Mouse (Mus musculus) midbrain, embryonic 16.5 days (tissue): ENCODE measurements around the gene Olfr802. TPM values are rescaled to one million over a fixed set of nuclear protein-coding genes. Genes with fewer than 3 reads are reported as not detected.

ENCODE experiments used
- ATAC-seq: fragments of 200-750 bp; cut with Nextera tagmentation; 2 replicates; pipeline ENCODE4 v1.8.0; 2017; ENCODE audit warnings: moderate TSS enrichment
- H3K27ac ChIP-seq: fragments of 300-500 bp; sonication (generic); 2 replicates; pipeline ENCODE4 v1.5.1; 2014; ENCODE audit warnings: mild to moderate bottlenecking, low read length, mixed read lengths
- H3K27me3 ChIP-seq: fragments of 300-500 bp; sonication (generic); 2 replicates; pipeline ENCODE4 v1.6.1; 2014; ENCODE audit warnings: low read depth, low read length, mixed read lengths; ENCODE audit not compliant: control insufficient read depth, insufficient read depth
- H3K36me3 ChIP-seq: fragments of 300-500 bp; sonication (generic); 2 replicates; pipeline ENCODE4 v1.6.1; 2014; ENCODE audit warnings: mild to moderate bottlenecking, low read length, moderate library complexity, mixed read lengths; ENCODE audit not compliant: control insufficient read depth, insufficient read depth
- H3K4me1 ChIP-seq: fragments of 300-500 bp; sonication (generic); 2 replicates; pipeline ENCODE4 v1.6.1; 2014; ENCODE audit warnings: mild to moderate bottlenecking, low read length, mixed read lengths; ENCODE audit not compliant: control insufficient read depth, insufficient read depth
- H3K4me2 ChIP-seq: fragments of 300-500 bp; sonication (generic); 2 replicates; pipeline ENCODE4 v1.6.1; 2014; ENCODE audit warnings: mild to moderate bottlenecking, low read length, mixed read lengths
- H3K4me3 ChIP-seq: fragments of 300-500 bp; sonication (generic); 2 replicates; pipeline ENCODE4 v1.5.1; 2014; ENCODE audit warnings: low read depth, mild to moderate bottlenecking, low read length, moderate library complexity, mixed read lengths
- H3K9ac ChIP-seq: fragments of 300-500 bp; sonication (generic); 2 replicates; pipeline ENCODE4 v1.6.1; 2014; ENCODE audit warnings: low read depth, low read length, mixed read lengths
- H3K9me3 ChIP-seq: fragments of 300-500 bp; sonication (generic); replicated peaks from 2 replicates; pipeline ENCODE4 v1.6.1; 2014; ENCODE audit warnings: mild to moderate bottlenecking, low read length, mixed read lengths; ENCODE audit not compliant: control insufficient read depth, poor library complexity, severe bottlenecking
- WGBS: fragments of 180-500 bp; shearing (Covaris S2); extraction: QIAGEN DNeasy Blood & Tissue Kit; methylation state at CpG from one replicate; pipeline ENCODE4 v1.1.7; 2014; 5-methylcytosine and 5-hydroxymethylcytosine counted together
- polyA plus RNA-seq: library from polyadenylated mRNA; unstranded; fragments of >200 nt; fragmentation: Nextera tagmentation; extraction: Ambion mirVana; gene quantifications from 2 replicates; pipeline ENCODE4 v1.2.1, GENCODE M21; 2015

Gene Olfr802
- polyA plus RNA-seq: 0.05 TPM in 1 of 2 replicates, not detected in the other

DNA sequence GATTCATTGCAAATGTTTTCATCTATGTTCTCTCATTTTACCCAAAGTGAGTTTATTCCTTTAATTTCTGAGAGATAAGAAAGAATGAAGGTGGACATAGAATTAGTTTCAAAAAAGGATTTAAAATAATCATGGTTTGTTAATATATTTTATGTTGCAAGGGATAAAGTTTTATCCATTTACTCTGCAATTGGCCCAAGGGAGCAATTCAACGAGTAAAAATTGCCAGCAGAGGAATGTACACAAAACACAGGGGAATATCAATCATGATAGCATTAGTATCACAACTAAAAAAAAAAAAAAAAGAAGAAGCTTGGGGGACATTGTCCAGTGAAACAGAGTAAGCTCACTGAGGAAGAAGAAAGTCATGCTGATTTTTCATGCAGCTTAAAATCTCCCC lies at the start of gene Olfr802:
Olfr802 (minus strand) TSS at position 101 of the 400 bp plus-strand sequence.
- Histone ChIP-seq H3K27ac (no peak within 1 kb of the TSS), H3K9ac (no peak within 1 kb of the TSS), H3K4me1 (no peaks in the 10 kb centered on the region), H3K9me3 (no peaks in the 10 kb centered on the region), H3K4me2 (no peak within 1 kb of the TSS), H3K4me3 (no peak within 1 kb of the TSS), H3K36me3 (no peaks in the 10 kb centered on the region), H3K27me3 (no peaks in the 10 kb centered on the region)
- no peak for ATAC-seq
- 59% methylated on average over 1 of the region's 1 CpGs for WGBS

DNA sequence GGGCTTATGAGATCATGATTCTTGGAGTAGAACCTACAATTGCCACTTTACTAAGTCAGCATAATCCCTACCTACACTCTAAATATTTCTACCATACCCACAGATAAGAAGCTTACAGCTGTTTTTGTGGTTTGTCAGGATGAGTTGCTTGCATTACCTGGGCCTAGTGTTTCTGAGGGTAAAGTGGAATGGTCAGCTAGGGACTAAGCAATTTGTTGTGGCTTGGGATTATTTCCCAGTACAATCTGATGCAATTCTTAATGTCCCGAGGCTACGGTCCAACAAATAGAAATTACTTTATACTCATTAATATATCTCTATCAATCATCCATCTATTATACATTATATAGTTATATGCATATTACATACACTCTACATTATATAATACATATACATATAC lies 41.3 kb upstream of the Olfr802 start, which contains the start of gene Olfr805:
Olfr805 (minus strand) TSS at position 101 of the 400 bp plus-strand sequence.
- 95% methylated on average over 2 of the region's 2 CpGs for WGBS
- Histone ChIP-seq H3K4me1 (no peaks in the 10 kb centered on the region), H3K27ac (no peak within 1 kb of the TSS), H3K36me3 (no peaks in the 10 kb centered on the region), H3K27me3 (no peaks in the 10 kb centered on the region), H3K9me3 (no peaks in the 10 kb centered on the region), H3K9ac (no peak within 1 kb of the TSS), H3K4me3 (no peak within 1 kb of the TSS), H3K4me2 (no peak within 1 kb of the TSS)
- ATAC-seq: no peak

DNA sequence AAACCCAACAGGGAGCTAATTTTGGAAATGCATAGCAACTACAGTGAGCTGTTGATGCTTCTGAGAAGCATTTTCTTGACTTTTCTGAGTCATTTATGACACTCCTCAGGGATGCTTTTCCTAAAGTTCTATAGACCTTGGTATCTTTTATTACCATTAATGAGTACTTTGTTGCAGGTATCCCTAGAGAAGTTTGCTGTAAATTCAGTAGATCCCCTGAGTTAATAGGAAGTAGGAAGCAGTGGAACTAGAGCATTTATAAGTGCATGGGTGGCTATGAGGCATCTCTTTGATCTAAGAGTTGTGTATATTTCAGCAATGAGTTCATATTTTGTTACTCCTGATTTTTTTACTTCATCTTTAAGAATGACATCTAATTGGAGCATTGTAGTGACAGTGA lies 14.9 kb upstream of the Olfr802 start, which contains the start of gene Olfr804:
Olfr804 (plus strand) TSS at position 301 of the 400 bp plus-strand sequence.
- H3K4me1 ChIP-seq: no peaks in the 10 kb centered on the region
- H3K27ac ChIP-seq: no peak within 1 kb of the TSS
- H3K9me3 ChIP-seq: no peaks in the 10 kb centered on the region
- no peak for ATAC-seq
- H3K9ac ChIP-seq: no peak within 1 kb of the TSS
- H3K4me2 ChIP-seq: no peak within 1 kb of the TSS
- H3K27me3 ChIP-seq: no peaks in the 10 kb centered on the region
- no peak within 1 kb of the TSS for H3K4me3 ChIP-seq
- H3K36me3 ChIP-seq: no peaks in the 10 kb centered on the region

DNA sequence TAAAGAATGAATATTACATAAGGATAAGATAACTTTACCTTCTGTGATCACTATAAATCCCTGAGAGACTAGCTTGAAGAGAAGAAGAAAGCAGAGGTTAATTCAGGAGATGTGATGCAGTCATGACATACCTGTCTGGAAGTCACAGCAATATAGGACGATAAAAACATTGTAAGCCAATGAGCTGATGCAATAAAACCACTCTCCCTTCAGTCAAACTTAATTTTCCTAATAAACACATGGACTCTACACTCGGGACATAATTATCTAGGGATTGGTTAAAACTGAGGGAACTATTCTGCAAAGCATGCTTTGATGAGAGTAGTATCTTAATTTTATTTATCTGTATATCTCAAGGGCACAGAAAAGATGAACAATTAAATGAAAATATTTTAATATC lies 6.2 kb upstream of the Olfr802 start, which contains the start of gene Olfr803:
Olfr803 (minus strand) TSS at position 101 of the 400 bp plus-strand sequence.
- Histone ChIP-seq H3K4me1 (no peaks in the 10 kb centered on the region), H3K9ac (no peak within 1 kb of the TSS), H3K27me3 (no peaks in the 10 kb centered on the region), H3K36me3 (no peaks in the 10 kb centered on the region), H3K27ac (no peak within 1 kb of the TSS), H3K4me3 (no peak within 1 kb of the TSS), H3K4me2 (no peak within 1 kb of the TSS), H3K9me3 (no peaks in the 10 kb centered on the region)
- WGBS: 85% methylated on average over 2 of the region's 2 CpGs
- no peak for ATAC-seq

DNA sequence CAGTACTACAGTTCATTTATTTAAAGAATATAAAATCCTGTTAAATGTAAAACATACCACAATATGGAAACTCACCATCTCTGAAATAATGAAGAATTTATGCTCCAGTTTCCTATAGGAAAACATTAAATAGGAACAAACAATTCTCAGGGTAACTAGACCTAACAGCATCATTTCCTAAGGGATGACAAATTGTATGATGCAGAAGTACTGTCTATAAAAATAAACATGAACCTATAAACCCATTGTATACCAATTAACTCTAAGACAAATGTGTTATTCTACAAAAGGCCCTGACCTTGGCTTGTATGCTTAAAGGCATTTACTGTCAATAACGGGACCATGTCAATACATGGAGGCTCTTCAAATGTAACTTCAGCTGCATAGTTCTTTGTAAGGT lies 14.2 kb downstream of the Olfr802 start, which contains the start of gene Olfr801:
Olfr801 (minus strand) TSS at position 101 of the 400 bp plus-strand sequence.
- Histone ChIP-seq H3K9ac (no peak within 1 kb of the TSS), H3K27me3 (no peaks in the 10 kb centered on the region), H3K4me2 (no peak within 1 kb of the TSS), H3K9me3 (no peaks in the 10 kb centered on the region), H3K27ac (no peak within 1 kb of the TSS), H3K4me3 (no peak within 1 kb of the TSS), H3K36me3 (no peaks in the 10 kb centered on the region), H3K4me1 (no peaks in the 10 kb centered on the region)
- WGBS: 89% methylated on average over 1 of the region's 1 CpGs
- ATAC-seq: no peak

DNA sequence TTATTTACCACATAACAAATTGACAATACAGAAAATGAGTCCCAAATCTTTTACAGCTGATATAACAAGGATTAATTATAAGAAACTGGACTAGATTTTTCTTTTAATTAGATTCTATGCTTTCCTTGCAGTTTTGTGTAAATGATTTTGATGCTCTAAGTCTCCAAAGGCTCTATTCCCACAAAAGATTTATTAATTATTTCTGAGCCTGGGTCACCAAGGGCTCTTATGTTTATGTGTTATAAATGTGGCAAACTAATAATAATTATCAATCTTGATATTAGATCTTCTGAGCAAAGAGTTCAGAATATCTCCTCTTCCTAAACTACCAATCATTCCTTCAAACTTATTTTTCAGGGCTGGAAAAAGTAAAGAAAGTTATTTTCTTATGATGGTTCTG lies 30.6 kb downstream of the Olfr802 start, which contains the start of gene Olfr800:
Olfr800 (plus strand) TSS at position 301 of the 400 bp plus-strand sequence.
- Histone ChIP-seq H3K4me3 (no peak within 1 kb of the TSS), H3K9ac (no peak within 1 kb of the TSS), H3K4me1 (no peaks in the 10 kb centered on the region), H3K4me2 (no peak within 1 kb of the TSS), H3K27ac (no peak within 1 kb of the TSS), H3K27me3 (no peaks in the 10 kb centered on the region), H3K9me3 (no peaks in the 10 kb centered on the region), H3K36me3 (no peaks in the 10 kb centered on the region)
- ATAC-seq: no peak

DNA sequence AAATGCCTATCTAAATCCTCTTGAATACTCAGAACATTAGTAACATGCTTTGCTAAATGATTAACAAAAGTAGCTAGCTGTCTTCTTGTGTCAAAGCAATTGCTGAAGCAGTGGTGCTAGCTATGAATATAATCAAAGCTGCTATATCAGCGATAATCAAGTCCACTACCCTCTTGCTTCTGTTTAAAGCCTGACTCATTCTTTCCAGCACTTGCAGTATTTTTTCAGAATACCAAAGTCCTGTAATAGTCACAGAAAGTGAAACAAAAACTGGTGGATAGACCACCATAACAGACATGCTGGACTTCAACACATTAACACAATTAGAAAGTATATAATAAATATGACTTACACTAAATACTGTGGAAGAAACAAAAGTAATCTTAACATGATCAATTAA lies 36.2 kb downstream of the Olfr802 start:
- H3K36me3 ChIP-seq: no peaks in the 10 kb centered on the region
- no peaks in the 10 kb centered on the region for H3K4me1 ChIP-seq
- no peak overlapping the region for H3K4me2 ChIP-seq
- no peak overlapping the region for H3K9ac ChIP-seq
- no peak overlapping the region for H3K27ac ChIP-seq
- H3K4me3 ChIP-seq: no peak overlapping the region
- no peaks in the 10 kb centered on the region for H3K9me3 ChIP-seq
- no peaks in the 10 kb centered on the region for H3K27me3 ChIP-seq
- no peak for ATAC-seq
- WGBS: 79% methylated on average over 1 of the region's 1 CpGs

DNA sequence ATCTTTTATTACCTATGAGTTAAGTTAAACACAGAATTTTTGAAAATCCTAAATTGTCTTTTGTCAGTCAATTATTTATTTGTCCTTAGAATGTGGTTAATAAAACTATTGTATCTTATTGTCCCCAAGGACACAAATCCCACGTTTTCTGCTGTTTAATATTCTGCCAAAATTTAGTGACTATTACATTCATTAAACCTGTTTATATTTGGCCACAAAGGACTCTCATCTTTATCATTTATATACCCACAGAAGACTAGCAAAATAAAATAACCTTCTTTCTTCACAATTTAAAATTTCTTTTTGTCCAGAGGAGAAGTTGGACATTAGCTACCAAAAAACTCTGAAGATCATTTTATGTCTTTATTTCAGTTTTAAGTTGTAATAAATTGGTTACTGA lies 50.8 kb downstream of the Olfr802 start, which contains the start of gene Olfr799:
Olfr799 (plus strand) TSS at position 301 of the 400 bp plus-strand sequence.
- Histone ChIP-seq H3K9ac (no peak within 1 kb of the TSS), H3K27ac (no peak within 1 kb of the TSS), H3K4me1 (no peaks in the 10 kb centered on the region), H3K9me3 (no peaks in the 10 kb centered on the region), H3K4me2 (no peak within 1 kb of the TSS), H3K4me3 (no peak within 1 kb of the TSS), H3K36me3 (no peaks in the 10 kb centered on the region), H3K27me3 (no peaks in the 10 kb centered on the region)
- WGBS: 34% methylated on average over 1 of the region's 1 CpGs
- ATAC-seq: no peak

DNA sequence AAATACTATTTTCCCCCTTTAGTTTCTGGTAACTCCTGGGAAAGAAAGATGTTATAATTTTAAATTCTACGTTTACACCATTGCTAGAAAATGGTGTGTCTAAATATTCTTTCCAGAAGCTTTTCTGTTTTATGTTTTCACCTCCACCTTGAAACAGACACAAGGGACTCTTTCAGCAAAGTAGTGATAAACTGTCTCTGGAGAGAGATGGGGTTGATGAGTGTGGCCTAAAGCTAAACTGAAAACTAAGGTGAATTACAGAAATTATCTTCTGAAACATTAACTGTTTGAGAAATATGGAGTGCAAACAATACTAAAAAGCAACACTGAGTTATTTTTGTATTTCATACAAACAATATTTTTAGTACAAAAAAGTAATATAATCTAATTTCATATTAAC lies 60.1 kb downstream of the Olfr802 start, which contains the start of gene Olfr798:
Olfr798 (minus strand) TSS at position 101 of the 400 bp plus-strand sequence.
- 82% methylated on average over 1 of the region's 1 CpGs for WGBS
- ATAC-seq: no peak
- H3K4me2 ChIP-seq: no peak within 1 kb of the TSS
- no peaks in the 10 kb centered on the region for H3K36me3 ChIP-seq
- H3K27ac ChIP-seq: no peak within 1 kb of the TSS
- H3K9ac ChIP-seq: no peak within 1 kb of the TSS
- H3K4me3 ChIP-seq: no peak within 1 kb of the TSS
- no peaks in the 10 kb centered on the region for H3K9me3 ChIP-seq
- no peaks in the 10 kb centered on the region for H3K4me1 ChIP-seq
- no peaks in the 10 kb centered on the region for H3K27me3 ChIP-seq
